Mouse (Mus musculus) kidney, adult 2 months (tissue): ENCODE data around the gene Blm.

Source experiments
- CTCF ChIP-seq: fragments of 200-500 bp; conservative IDR thresholded peaks from 2 replicates; pipeline ENCODE4 v1.5.1; 2011; ENCODE audit warnings: low read depth, mild to moderate bottlenecking, control low read depth, low read length, moderate library complexity, mixed read lengths; ENCODE audit not compliant: insufficient read depth, insufficient read length
- POLR2A ChIP-seq: fragments of 200-500 bp; IDR thresholded peaks from one replicate; pipeline ENCODE4 v1.6.1; 2011; ENCODE audit warnings: low read depth, low read length, control low read depth

DNA sequence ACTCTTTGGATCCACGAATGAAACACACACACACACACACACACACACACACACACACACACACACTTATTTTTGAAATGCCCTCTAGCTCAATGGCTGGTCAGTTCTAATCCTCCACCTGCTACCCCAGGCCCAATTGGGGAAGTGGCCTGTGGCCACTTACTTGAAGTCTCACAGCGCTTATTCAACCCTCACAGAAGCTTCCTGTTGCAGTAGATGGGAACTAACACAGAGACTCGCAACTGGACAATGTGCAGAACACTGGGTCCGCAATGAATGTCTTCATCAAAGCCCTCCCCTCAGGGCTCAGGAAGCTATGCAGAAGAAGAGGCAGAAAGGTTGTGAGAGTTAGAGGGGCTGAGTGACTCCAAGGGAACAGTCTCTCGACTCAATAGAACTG, 107.2 kb downstream of the Blm start:
- TF ChIP-seq CTCF (no peak), POLR2A (no peak)
